Mouse (Mus musculus): ENCODE results near the gene Pkd1l2. TPM values are rescaled to one million over a fixed set of nuclear protein-coding genes. Genes with fewer than 3 reads are reported as not detected.

The Pkd1l2 gene
- polyA plus RNA-seq (2015; fragmentation: Nextera tagmentation; extraction: Ambion mirVana), result 0.48 and 0.71 TPM in 2 replicates

- Histone ChIP-seq H3K36me3 (ENCODE audit: control insufficient read depth, insufficient read depth, low read length) (no peaks in the 10 kb centered on the region), H3K4me2 (ENCODE audit: low read depth, low read length) (no peak within 1 kb of the TSS), H3K4me1 (ENCODE audit: control insufficient read depth, insufficient read depth, low read length) (no peaks in the 10 kb centered on the region), H3K9ac (ENCODE audit: low read length) (no peak within 1 kb of the TSS), H3K9me3 (replicated peaks; ENCODE audit: control insufficient read depth, low read length) (no peaks in the 10 kb centered on the region), H3K27ac (ENCODE audit: low read length) (no peak within 1 kb of the TSS), H3K4me3 (replicated peaks; ENCODE audit: low read length) (no peak within 1 kb of the TSS), H3K27me3 (ENCODE audit: control insufficient read depth, insufficient read depth, low read length) (no peaks in the 10 kb centered on the region)
- WGBS, result 70% methylated on average over 8 of the region's 8 CpGs
- ATAC-seq (ENCODE audit: insufficient read depth, low FRiP score), result no peak
Measured at GRCm38 (mm10) chr8:117082399-117082872, at the start of gene Pkd1l2. Gene Pkd1l2, minus strand, starts transcription at chr8:117082449.

GRCm38 (mm10) chr8:117127063-117127462, 44.8 kb upstream of the Pkd1l2 start:
- WGBS, result 84% methylated on average over 8 of the region's 8 CpGs
- no peaks in the 10 kb centered on the region for H3K4me1 ChIP-seq (ENCODE audit: control insufficient read depth, insufficient read depth, low read length)
- ATAC-seq (ENCODE audit: insufficient read depth, low FRiP score), result no peak

GRCm38 (mm10) chr8:117126411-117126810, 44.2 kb upstream of the Pkd1l2 start:
- no peak for ATAC-seq (ENCODE audit: insufficient read depth, low FRiP score)
- no peaks in the 10 kb centered on the region for H3K9me3 ChIP-seq (replicated peaks; ENCODE audit: control insufficient read depth, low read length)
- H3K4me2 ChIP-seq (ENCODE audit: low read depth, low read length), result no peak overlapping the region
- H3K4me1 ChIP-seq (ENCODE audit: control insufficient read depth, insufficient read depth, low read length), result no peaks in the 10 kb centered on the region
- no peak overlapping the region for H3K9ac ChIP-seq (ENCODE audit: low read length)
- WGBS, result 90% methylated on average over 3 of the region's 3 CpGs
- H3K27ac ChIP-seq (ENCODE audit: low read length), result no peak overlapping the region
- H3K4me3 ChIP-seq (replicated peaks; ENCODE audit: low read length), result no peak overlapping the region
- H3K27me3 ChIP-seq (ENCODE audit: control insufficient read depth, insufficient read depth, low read length), result no peaks in the 10 kb centered on the region
- no peaks in the 10 kb centered on the region for H3K36me3 ChIP-seq (ENCODE audit: control insufficient read depth, insufficient read depth, low read length)

More at GRCm38 (mm10) chr8:117127063-117127462, 44.8 kb upstream of the Pkd1l2 start:
- Histone ChIP-seq H3K4me2 (ENCODE audit: low read depth, low read length) (no peak overlapping the region), H3K9me3 (replicated peaks; ENCODE audit: control insufficient read depth, low read length) (no peaks in the 10 kb centered on the region), H3K9ac (ENCODE audit: low read length) (no peak overlapping the region), H3K27me3 (ENCODE audit: control insufficient read depth, insufficient read depth, low read length) (no peaks in the 10 kb centered on the region), H3K27ac (ENCODE audit: low read length) (no peak overlapping the region), H3K4me3 (replicated peaks; ENCODE audit: low read length) (no peak overlapping the region), H3K36me3 (ENCODE audit: control insufficient read depth, insufficient read depth, low read length) (no peaks in the 10 kb centered on the region)

- H3K4me3 ChIP-seq (replicated peaks; ENCODE audit: low read length), result no peak overlapping the region
- WGBS, result 82% methylated on average over 3 of the region's 3 CpGs
- ATAC-seq (ENCODE audit: insufficient read depth, low FRiP score), result no peak
Measured at GRCm38 (mm10) chr8:117125854-117126253, 43.6 kb upstream of the Pkd1l2 start.

DNA sequence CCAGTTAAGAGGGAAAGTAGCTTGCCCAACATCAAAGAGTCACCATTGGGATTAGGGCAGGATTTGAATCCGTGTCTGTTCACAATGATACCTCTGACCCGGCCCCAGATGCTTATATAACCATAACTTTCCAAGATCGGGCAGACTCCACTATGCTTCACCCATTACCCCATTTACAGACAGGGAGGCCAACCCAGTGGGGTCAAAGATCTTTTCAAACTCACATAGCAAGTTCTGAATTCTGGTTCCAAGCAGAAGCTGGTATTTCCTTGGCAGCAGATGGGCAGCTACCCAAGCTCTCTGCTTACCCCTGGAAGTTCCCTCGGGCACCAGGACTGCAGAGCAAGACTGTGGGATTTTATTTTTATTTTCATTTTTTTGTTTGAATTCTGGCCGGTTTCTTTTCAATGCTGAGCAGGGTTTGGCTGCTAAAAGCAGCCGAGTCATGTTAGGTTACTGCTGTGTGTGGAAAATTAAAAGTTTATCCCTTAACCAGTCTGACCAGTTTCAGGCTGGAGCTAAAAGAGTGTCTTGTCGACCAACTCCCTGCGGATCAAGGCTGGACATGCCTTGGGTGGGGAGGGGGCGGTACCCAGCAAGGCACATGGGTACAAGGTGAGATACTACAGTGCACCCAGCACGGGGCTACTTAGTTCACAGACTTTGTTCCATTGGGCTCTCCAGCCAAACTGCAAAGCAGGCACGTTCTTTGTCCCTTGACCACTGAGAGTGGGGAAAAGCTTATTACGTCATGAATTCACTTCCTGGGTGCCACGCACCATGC, 41.8 kb upstream of the Pkd1l2 start:
- Histone ChIP-seq H3K9me3 (replicated peaks; ENCODE audit: control insufficient read depth, low read length) (no peaks in the 10 kb centered on the region), H3K27me3 (ENCODE audit: control insufficient read depth, insufficient read depth, low read length) (no peaks in the 10 kb centered on the region), H3K36me3 (ENCODE audit: control insufficient read depth, insufficient read depth, low read length) (no peaks in the 10 kb centered on the region), H3K9ac (ENCODE audit: low read length) (0 out of 2 replicates have a peak overlapping the region, but pooled peaks have one; percentile 16), H3K4me1 (ENCODE audit: control insufficient read depth, insufficient read depth, low read length) (peaks cover 3% of the 10 kb centered on the region; the same call in 1 of the 2 replicates), H3K4me3 (replicated peaks; ENCODE audit: low read length) (no peak overlapping the region), H3K4me2 (ENCODE audit: low read depth, low read length) (peak overlapping the region; percentile 32; the same call in 1 of the 2 replicates), H3K27ac (ENCODE audit: low read length) (peak overlapping the region; percentile 92)
- 60% methylated on average over 13 of the region's 13 CpGs for WGBS
- peak; percentile 88 for ATAC-seq (ENCODE audit: insufficient read depth, low FRiP score)

More at GRCm38 (mm10) chr8:117125854-117126253, 43.6 kb upstream of the Pkd1l2 start:
- H3K27ac ChIP-seq (ENCODE audit: low read length), result no peak overlapping the region
- no peaks in the 10 kb centered on the region for H3K36me3 ChIP-seq (ENCODE audit: control insufficient read depth, insufficient read depth, low read length)
- no peaks in the 10 kb centered on the region for H3K4me1 ChIP-seq (ENCODE audit: control insufficient read depth, insufficient read depth, low read length)
- H3K9ac ChIP-seq (ENCODE audit: low read length), result no peak overlapping the region
- no peaks in the 10 kb centered on the region for H3K9me3 ChIP-seq (replicated peaks; ENCODE audit: control insufficient read depth, low read length)
- H3K27me3 ChIP-seq (ENCODE audit: control insufficient read depth, insufficient read depth, low read length), result no peaks in the 10 kb centered on the region
- H3K4me2 ChIP-seq (ENCODE audit: low read depth, low read length), result no peak overlapping the region

DNA sequence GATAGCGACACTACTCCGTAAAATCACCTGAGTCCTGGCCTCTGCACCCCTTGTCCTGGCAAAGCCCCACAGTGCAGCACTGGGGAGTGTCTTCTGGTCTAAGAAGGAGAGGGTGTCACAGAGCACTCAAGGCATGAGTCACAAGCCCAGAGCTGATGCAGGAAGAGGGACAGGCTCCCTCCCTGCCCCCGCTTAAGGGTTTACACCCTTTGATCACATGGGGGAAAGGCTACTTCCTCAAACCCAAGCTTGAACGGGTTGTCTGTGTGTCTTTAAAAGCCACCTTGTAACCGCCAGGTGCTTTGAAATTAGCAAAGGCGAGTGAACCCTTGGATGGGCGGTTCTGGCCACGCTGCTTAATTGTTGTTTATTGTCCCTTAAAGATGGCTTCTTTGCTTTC, 39.0 kb upstream of the Pkd1l2 start:
- WGBS, result 49% methylated on average over 8 of the region's 8 CpGs
- Histone ChIP-seq H3K9ac (ENCODE audit: low read length) (0 out of 2 replicates have a peak overlapping the region, but pooled peaks have one; percentile 21), H3K4me1 (ENCODE audit: control insufficient read depth, insufficient read depth, low read length) (peaks cover 3% of the 10 kb centered on the region; the same call in 1 of the 2 replicates), H3K27ac (ENCODE audit: low read length) (peak overlapping the region; percentile 89), H3K4me3 (replicated peaks; ENCODE audit: low read length) (no peak overlapping the region), H3K9me3 (replicated peaks; ENCODE audit: control insufficient read depth, low read length) (no peaks in the 10 kb centered on the region), H3K27me3 (ENCODE audit: control insufficient read depth, insufficient read depth, low read length) (no peaks in the 10 kb centered on the region), H3K4me2 (ENCODE audit: low read depth, low read length) (no peak overlapping the region), H3K36me3 (ENCODE audit: control insufficient read depth, insufficient read depth, low read length) (no peaks in the 10 kb centered on the region)
- peak; percentile 83 for ATAC-seq (ENCODE audit: insufficient read depth, low FRiP score)

DNA sequence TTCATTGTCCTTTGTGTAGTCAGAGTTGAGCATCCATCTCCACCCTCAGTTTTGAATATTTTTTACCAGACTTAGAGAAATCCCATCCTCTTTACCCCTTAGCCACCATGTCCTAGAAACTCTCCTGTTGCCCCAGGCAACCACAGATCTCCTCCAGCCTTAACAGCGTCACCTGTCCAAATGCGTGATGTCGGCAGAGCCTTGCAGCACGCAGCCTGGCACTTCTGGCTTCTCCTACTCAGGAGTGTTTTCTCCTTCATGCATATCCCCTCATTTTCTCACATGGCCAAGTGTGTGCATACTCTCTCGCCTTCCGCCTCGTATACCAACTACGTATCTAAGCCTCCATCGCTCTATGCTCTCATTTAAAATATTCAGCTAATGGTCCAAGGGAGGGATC, 36.2 kb upstream of the Pkd1l2 start:
- H3K4me2 ChIP-seq (ENCODE audit: low read depth, low read length), result no peak overlapping the region
- H3K27ac ChIP-seq (ENCODE audit: low read length), result no peak overlapping the region
- H3K9me3 ChIP-seq (replicated peaks; ENCODE audit: control insufficient read depth, low read length), result no peaks in the 10 kb centered on the region
- no peak overlapping the region for H3K4me3 ChIP-seq (replicated peaks; ENCODE audit: low read length)
- H3K36me3 ChIP-seq (ENCODE audit: control insufficient read depth, insufficient read depth, low read length), result no peaks in the 10 kb centered on the region
- WGBS, result 88% methylated on average over 9 of the region's 9 CpGs
- H3K9ac ChIP-seq (ENCODE audit: low read length), result no peak overlapping the region
- ATAC-seq (ENCODE audit: insufficient read depth, low FRiP score), result no peak
- H3K4me1 ChIP-seq (ENCODE audit: control insufficient read depth, insufficient read depth, low read length), result peaks cover 8% of the 10 kb centered on the region; the same call in 1 of the 2 replicates
- H3K27me3 ChIP-seq (ENCODE audit: control insufficient read depth, insufficient read depth, low read length), result no peaks in the 10 kb centered on the region

DNA sequence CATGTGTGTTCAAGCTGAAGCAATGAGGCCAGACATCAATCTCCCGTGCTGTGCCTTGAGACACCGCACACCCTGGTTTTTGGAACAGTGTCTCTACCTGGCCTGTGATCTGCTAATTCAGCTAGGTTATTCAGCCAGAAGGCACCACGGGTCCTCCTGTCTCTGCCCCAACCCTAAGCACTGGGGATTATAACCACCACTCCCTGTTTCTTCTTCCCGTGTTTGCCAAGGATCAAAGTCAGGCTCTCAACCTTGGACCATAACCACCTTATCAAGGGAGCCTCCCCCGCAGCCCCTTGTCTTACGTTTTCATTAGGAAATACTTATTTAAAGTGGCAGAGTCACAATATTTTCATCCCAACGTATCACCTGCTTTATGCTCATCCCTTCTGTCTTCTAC, 34.3 kb upstream of the Pkd1l2 start:
- ATAC-seq (ENCODE audit: insufficient read depth, low FRiP score), result no peak
- no peaks in the 10 kb centered on the region for H3K27me3 ChIP-seq (ENCODE audit: control insufficient read depth, insufficient read depth, low read length)
- H3K4me3 ChIP-seq (replicated peaks; ENCODE audit: low read length), result no peak overlapping the region
- H3K4me2 ChIP-seq (ENCODE audit: low read depth, low read length), result no peak overlapping the region
- H3K9me3 ChIP-seq (replicated peaks; ENCODE audit: control insufficient read depth, low read length), result no peaks in the 10 kb centered on the region
- H3K4me1 ChIP-seq (ENCODE audit: control insufficient read depth, insufficient read depth, low read length), result peaks cover 8% of the 10 kb centered on the region; the same call in 1 of the 2 replicates
- H3K36me3 ChIP-seq (ENCODE audit: control insufficient read depth, insufficient read depth, low read length), result no peaks in the 10 kb centered on the region
- WGBS, result 58% methylated on average over 7 of the region's 7 CpGs
- H3K9ac ChIP-seq (ENCODE audit: low read length), result no peak overlapping the region
- H3K27ac ChIP-seq (ENCODE audit: low read length), result peak overlapping the region; percentile 94
